Mouse (Mus musculus) heart, postnatal 0 days (tissue): ENCODE measurements at regions not wholly inside any gene's neighbourhood (a gene's known extent, or its start where the extent isn't known, plus 50 kb on each side); places are given as distances from the start of the nearest gene placed in this dataset.

ENCODE experiments used
- CTCF ChIP-seq: IDR thresholded peaks from 2 replicates; pipeline ENCODE4 v1.5.1; 2016; ENCODE audit warnings: antibody characterized with exemption, control low read depth, low read depth
- EP300 ChIP-seq: IDR thresholded peaks from 2 replicates; pipeline ENCODE4 v1.6.1; 2016; ENCODE audit warnings: antibody characterized with exemption, low read depth

- no peak for TF ChIP-seq CTCF
- TF ChIP-seq EP300 = no peak
These were observed 70.4 kb upstream of the C1qtnf3 start for GRCm38 (mm10) chr15:10881726-10882125.
